Mouse (Mus musculus): ENCODE results near the gene Mobp. TPM values are rescaled to one million over a fixed set of nuclear protein-coding genes. Genes with fewer than 3 reads are reported as not detected.
A peak's percentile ranks its signal among the peaks of the same experiment; 100 is the strongest.

The Mobp gene
- total RNA-seq, 4 experiments from 2014 or later: 0.16 to 0.53 (median 0.33) TPM; not detected in 1

GRCm38 (mm10) chr9:120210865-120211264, 61.4 kb downstream of the Mobp start:
- no peak for DNase-seq (ENCODE audit: low spot score)

GRCm38 (mm10) chr9:120212936-120213335, 63.4 kb downstream of the Mobp start:
- DNase-seq (ENCODE audit: low spot score): no peak

- no peak for DNase-seq (ENCODE audit: low spot score)
These were observed 65.5 kb downstream of the Mobp start for GRCm38 (mm10) chr9:120214978-120215495.

GRCm38 (mm10) chr9:120219411-120219810, 69.9 kb downstream of the Mobp start:
- DNase-seq (ENCODE audit: low spot score): peak; percentile 55

Other genes with a start within 250 kb of the Mobp start
- gene Gorasp1, start 212.1 kb upstream of the Mobp start, total RNA-seq (2022): 10 to 100 TPM; 35.0 to 41.4 (median 37.9) TPM
- gene Ttc21a, start 212.1 kb upstream of the Mobp start, total RNA-seq (2022): under 1 TPM in 1 of 4 experiments, not detected in 3; 0.09 TPM
- 10 to 100 TPM; 10.9 to 32.1 (median 16.1) TPM for gene Csrnp1, start 165.0 kb upstream of the Mobp start, total RNA-seq (2022)
- gene Xirp1, start 126.1 kb upstream of the Mobp start, total RNA-seq (2022): 100 to 1,000 TPM; 130 to 157 (median 141) TPM
- 1 to 10 TPM in 2 of 4 experiments, under 1 TPM in 2; 0.89 to 1.3 (median 1.1) TPM for gene Cx3cr1, start 79.8 kb upstream of the Mobp start, total RNA-seq (2022)
- gene Ccr8, start 57.6 kb upstream of the Mobp start, total RNA-seq (2022): not detected
- gene Slc25a38, start 39.3 kb upstream of the Mobp start, total RNA-seq (2022): 10 to 100 TPM; 20.0 to 23.2 (median 21.8) TPM
- 100 to 1,000 TPM; 429 to 518 (median 467) TPM for gene Rpsa, start 22.0 kb upstream of the Mobp start, total RNA-seq (2022)
- gene Myrip, start 151.8 kb downstream of the Mobp start, total RNA-seq (2022): 1 to 10 TPM; 5.1 to 6.9 (median 6.3) TPM

Measured in heart, adult 8-10 months (tissue).